Mouse (Mus musculus) cortical plate, adult 2 months (tissue): ENCODE data around the gene Tenm4. TPM values are rescaled to one million over a fixed set of nuclear protein-coding genes. Genes with fewer than 3 reads are reported as not detected.

ENCODE experiments used
- H3K27ac ChIP-seq: fragments of 200-500 bp; 2 replicates; pipeline ENCODE4 v1.5.1; 2012; ENCODE audit warnings: low read length, control low read depth, inconsistent platforms; ENCODE audit not compliant: insufficient read depth
- H3K4me1 ChIP-seq: fragments of 200-500 bp; 2 replicates; pipeline ENCODE4 v1.6.1; 2011; ENCODE audit warnings: low read length; ENCODE audit not compliant: control insufficient read depth, insufficient read depth
- H3K4me3 ChIP-seq: fragments of 200-500 bp; 2 replicates; pipeline ENCODE4 v1.5.1; 2011; ENCODE audit warnings: mild to moderate bottlenecking, low read length, control low read depth; ENCODE audit not compliant: insufficient read depth
- CTCF ChIP-seq: fragments of 200-500 bp; IDR thresholded peaks from 2 replicates; pipeline ENCODE4 v1.5.1; 2011; ENCODE audit warnings: mild to moderate bottlenecking, control low read depth, low read length; ENCODE audit not compliant: insufficient read depth; ENCODE audit errors: extremely low read depth
- POLR2A ChIP-seq: fragments of 200-500 bp; IDR thresholded peaks from 2 replicates; pipeline ENCODE4 v1.6.1; 2011; ENCODE audit warnings: mild to moderate bottlenecking, low read length, control low read depth; ENCODE audit not compliant: insufficient read depth; ENCODE audit errors: extremely low read depth
- polyA plus RNA-seq: library from polyadenylated mRNA; depleted of rRNA; stranded (reverse); fragments of >200 nt; gene quantifications from 2 replicates; pipeline ENCODE4 v1.2.3, GENCODE M21; 2012

The Tenm4 gene
- polyA plus RNA-seq, 1 experiment: 30.2 TPM

DNA sequence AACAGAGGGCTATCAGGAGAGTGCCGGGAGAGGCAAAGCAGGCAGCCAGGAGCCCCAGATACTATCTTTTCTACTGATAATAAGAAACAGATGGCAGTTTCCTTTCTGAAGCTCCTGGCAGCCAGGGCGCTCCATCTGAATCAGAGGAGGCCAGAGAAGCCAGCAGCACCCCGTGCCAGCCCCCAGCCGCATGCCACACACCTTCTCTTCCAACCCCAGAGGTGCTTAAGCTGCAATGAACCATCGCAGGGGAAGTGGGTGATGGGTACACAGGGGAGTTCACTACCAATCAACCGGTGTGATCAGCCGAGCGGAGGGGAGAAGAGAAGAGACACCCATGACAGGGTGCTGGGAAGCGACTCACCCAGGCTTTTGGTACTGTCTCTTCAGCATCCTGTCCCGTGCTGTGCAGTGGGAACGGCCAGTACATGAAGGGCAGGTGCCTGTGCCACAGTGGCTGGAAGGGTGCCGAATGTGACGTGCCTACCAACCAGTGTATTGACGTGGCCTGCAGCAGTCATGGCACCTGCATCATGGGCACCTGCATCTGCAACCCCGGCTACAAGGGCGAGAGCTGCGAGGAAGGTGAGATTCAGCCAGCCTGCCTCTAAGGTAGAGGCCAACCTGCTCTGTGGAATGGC lies 602.7 kb downstream of the Tenm4 start:
- H3K27ac ChIP-seq: 0 out of 2 replicates have a peak overlapping the region, but pooled peaks have one; percentile 12

DNA sequence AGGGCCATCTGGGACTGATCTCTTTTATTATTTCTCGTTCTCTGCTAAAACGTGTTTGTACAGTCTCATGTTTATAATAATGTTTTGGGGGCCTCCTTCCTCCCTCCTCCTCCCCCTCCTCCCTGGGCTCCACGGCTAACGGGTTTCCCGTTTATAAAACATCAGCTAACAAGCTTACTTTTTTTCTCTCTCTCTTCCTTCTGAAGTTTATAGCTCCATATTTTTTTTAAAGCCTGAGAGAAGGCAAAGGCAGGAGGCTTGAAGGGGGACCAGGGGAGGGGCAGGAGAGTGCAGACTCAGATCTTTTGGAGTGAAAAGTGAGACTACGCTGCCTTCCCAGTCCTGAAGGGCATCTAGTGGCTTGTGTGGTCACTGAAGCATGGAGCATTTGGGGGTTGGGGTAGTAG lies 604.0 kb downstream of the Tenm4 start:
- Histone ChIP-seq H3K27ac (no peak overlapping the region), H3K4me1 (peaks cover 4% of the 10 kb centered on the region), H3K4me3 (no peak overlapping the region)
- TF ChIP-seq CTCF (no peak), POLR2A (no peak)

More for the DNA sequence above, 602.7 kb downstream of the Tenm4 start:
- TF ChIP-seq POLR2A (no peak), CTCF (no peak)
- Histone ChIP-seq H3K4me1 (peaks cover 4% of the 10 kb centered on the region), H3K4me3 (no peak overlapping the region)

DNA sequence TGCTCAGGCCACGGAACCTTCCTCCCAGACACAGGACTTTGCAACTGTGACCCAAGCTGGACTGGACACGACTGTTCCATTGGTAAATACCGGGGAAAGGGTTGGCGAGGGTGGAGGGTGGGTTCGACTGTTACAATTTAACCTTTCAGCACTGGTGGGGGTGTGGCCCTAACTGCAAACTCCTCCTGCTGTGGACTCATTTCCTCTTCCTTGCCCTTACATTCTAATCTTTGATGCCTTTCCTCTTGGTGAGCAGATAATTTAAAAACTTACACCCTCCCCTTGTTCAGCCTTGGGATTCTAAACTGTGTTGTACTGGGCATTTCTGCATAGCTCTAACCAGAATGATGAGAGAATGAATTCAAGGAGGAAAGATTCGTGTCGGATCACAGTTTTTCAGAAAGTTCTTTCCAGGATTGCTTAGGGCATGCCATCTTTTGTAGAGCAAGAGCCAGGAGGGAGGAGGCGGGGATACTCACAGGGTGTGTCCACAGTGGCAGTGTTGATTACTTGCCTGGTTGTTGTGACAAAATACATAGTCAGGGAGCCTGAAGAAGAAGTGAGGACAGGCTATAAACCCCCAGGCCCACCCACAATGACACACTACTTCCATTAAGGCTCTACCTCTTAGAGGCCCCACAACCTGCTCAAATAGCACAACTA lies 607.0 kb downstream of the Tenm4 start:
- Histone ChIP-seq H3K27ac (no peak overlapping the region), H3K4me1 (peaks cover 4% of the 10 kb centered on the region), H3K4me3 (no peak overlapping the region)
- TF ChIP-seq POLR2A (no peak), CTCF (no peak)

DNA sequence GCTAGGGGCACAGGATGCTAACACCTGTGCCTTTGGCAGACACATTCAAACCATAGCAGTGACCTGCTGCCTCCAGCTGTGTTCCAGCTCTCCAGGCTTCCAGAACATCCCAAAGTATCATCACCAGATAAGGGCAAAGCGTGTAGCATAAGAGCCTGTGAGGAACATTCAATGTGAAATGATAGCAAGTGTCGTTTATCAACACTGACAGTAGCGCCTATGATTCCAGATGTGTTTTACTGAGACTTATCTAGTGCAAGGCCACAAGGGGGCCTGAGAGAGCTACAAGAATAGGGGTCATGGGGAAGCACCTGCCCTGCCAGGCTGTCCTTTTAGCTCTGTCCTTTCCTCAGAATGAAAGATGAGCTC lies 607.5 kb downstream of the Tenm4 start:
- no peak overlapping the region for H3K4me3 ChIP-seq
- H3K27ac ChIP-seq: no peak overlapping the region
- TF ChIP-seq POLR2A (no peak), CTCF (peak; percentile 34; the same call in 1 of the 2 replicates)
- peaks cover 4% of the 10 kb centered on the region for H3K4me1 ChIP-seq

DNA sequence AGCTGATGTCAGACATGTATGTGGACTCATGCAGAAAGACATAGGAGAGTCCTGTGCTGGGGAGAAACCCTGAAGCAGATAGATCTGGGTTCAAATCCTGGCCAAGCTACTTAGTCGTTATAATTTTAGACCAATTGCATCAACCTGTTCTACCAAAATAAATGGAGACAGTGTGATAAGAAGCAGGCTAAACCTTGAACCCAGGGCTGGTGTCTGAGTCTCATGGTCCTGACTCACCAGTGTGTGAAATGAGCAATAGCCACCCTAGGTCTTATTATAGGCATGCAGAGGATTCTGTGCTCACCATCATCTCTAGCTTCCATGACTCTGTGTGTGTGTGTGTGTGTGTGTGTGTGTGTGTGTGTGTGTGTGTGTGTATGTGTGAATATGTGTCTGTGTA lies 609.5 kb downstream of the Tenm4 start:
- TF ChIP-seq POLR2A: no peak
- TF ChIP-seq CTCF: no peak
- Histone ChIP-seq H3K4me3 (no peak overlapping the region), H3K4me1 (no peaks in the 10 kb centered on the region), H3K27ac (no peak overlapping the region)

DNA sequence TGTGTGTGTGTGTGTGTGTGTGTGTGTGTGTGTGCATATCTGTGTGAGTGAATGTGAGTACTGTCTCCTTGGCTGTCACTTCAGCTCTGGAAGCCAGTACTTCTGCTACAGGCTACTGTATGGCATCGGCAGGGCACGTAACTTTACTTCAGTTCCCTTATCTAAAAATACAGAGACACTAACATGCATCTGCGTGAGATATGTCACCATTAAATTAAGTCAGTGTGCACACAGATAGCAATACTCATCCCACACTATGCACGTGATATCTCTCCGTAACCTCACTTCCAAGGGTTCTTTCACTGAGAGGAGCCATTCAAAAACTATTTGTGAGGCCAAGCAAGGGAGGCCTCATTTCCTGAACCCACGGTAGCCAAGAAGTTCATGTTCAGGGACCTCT lies 610.0 kb downstream of the Tenm4 start:
- no peak for TF ChIP-seq CTCF
- no peak for TF ChIP-seq POLR2A
- no peak overlapping the region for H3K27ac ChIP-seq
- H3K4me3 ChIP-seq: no peak overlapping the region
- no peaks in the 10 kb centered on the region; the same call in 1 of the 2 replicates for H3K4me1 ChIP-seq

DNA sequence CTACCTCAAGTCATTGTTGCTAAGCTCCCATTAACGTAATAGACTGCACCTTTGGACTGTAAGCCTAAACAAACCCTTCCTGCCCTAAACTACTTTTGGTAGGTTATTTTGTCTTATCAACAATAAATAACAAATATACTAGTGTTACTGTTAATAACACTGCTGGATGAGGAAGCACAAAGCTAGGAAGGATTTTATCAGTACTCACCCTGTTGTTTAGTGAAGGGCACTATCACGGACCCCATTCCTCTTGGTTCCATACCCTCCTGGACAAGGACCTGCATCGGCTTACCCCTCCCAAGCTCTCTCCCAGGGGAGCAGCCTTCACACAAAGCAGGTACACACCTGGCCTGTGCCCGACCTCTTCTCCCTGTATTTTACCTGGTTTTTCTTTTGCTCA lies 611.6 kb downstream of the Tenm4 start:
- TF ChIP-seq CTCF (no peak), POLR2A (no peak)
- no peak overlapping the region for H3K27ac ChIP-seq
- H3K4me1 ChIP-seq: no peaks in the 10 kb centered on the region; the same call in 1 of the 2 replicates
- H3K4me3 ChIP-seq: no peak overlapping the region

DNA sequence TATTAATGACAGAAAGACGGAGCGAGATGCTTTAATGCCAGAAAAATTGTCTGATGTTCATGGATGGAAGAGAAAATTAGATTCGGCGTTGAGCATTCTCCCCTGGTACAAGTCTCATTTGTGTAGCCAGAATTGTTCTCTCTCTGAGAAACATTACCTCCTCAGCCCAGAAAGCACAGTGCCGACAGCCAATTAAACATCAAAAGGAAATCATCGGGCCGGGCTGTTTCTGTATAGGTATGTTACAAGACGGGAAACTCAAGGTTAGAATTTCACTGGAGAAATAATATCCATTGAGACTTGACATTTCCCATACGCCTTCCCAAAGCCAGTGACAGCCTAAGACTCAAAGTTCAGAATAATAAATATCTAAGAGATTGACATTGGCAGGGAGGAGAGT lies 614.8 kb downstream of the Tenm4 start:
- Histone ChIP-seq H3K27ac (no peak overlapping the region), H3K4me1 (peaks cover 8% of the 10 kb centered on the region), H3K4me3 (no peak overlapping the region)
- TF ChIP-seq POLR2A (no peak), CTCF (no peak)

DNA sequence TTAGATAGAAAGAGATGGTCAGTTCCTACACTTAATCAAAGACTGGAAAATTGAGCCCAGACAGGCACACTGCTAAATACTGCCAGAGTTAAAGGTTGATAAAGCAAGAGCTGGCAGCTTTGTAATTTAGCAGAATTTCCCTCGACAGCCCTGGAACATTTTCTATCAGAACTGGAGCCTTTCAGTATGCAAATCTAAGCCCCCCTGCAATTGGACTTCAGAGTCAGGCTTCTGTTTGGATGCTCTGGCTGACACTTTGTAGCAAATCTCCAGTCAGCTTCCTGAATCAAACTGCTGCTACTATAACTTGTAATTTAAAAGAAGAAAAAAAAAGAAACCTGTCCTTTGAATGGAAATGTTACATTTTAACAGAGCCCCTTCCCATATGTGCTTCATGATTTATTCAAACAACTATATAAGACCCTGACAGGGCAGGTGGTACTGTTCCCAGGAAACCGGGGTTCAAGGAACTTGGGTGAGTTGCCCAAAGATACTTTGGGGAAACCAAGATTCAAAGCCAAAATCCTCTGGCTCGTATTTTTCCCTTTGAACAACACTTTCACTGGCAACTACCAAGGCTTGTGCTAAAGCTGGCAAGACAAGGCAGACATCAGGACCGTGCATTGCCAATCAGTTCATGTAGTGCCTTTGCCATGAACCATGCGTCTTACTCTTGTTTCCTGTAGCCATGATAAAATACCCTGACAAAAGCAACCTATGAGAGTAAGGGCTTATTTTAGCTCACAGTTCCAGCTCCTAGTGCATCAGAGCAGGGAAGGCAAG lies 615.4 kb downstream of the Tenm4 start:
- H3K4me3 ChIP-seq: no peak overlapping the region
- no peak for TF ChIP-seq POLR2A
- no peak for TF ChIP-seq CTCF
- peaks cover 8% of the 10 kb centered on the region for H3K4me1 ChIP-seq
- H3K27ac ChIP-seq: no peak overlapping the region
